Mouse (Mus musculus): ENCODE data around the gene Sergef.

GRCm38 (mm10) chr7:46581358-46581930 is 58.2 kb downstream of the Sergef start:
- TF ChIP-seq CTCF (IDR thresholded peaks at IDR 0.05): no peak
- no peak for TF ChIP-seq POLR2A (IDR thresholded peaks at IDR 0.05; ENCODE audit: insufficient read depth, low read depth, low read length)
